Mouse (Mus musculus) midbrain, embryonic 14.5 days (tissue): ENCODE measurements around the gene Hbq1b. TPM values are rescaled to one million over a fixed set of nuclear protein-coding genes. Genes with fewer than 3 reads are reported as not detected.

Experiments
- polyA plus RNA-seq: library from polyadenylated mRNA; unstranded; fragments of >200 nt; fragmentation: Nextera tagmentation; extraction: Ambion mirVana; gene quantifications from 2 replicates; pipeline ENCODE4 v1.2.1, GENCODE M21; 2014

The Hbq1b gene
- polyA plus RNA-seq, 1 experiment from 2014 or later: not detected

Other genes starting within 250 kb of the Hbq1b start
- gene Il9r, start 86.7 kb upstream of the Hbq1b start, polyA plus RNA-seq: not detected in 2 replicates
- 46.7 and 54.9 TPM in 2 replicates for gene Snrnp25, start 81.5 kb upstream of the Hbq1b start, polyA plus RNA-seq
- 15.3 and 17.5 TPM in 2 replicates for gene Rhbdf1, start 64.7 kb upstream of the Hbq1b start, polyA plus RNA-seq
- 37.4 and 37.7 TPM in 2 replicates for gene Mpg, start 60.5 kb upstream of the Hbq1b start, polyA plus RNA-seq
- gene Nprl3, start 19.3 kb upstream of the Hbq1b start, polyA plus RNA-seq: 33.6 and 36.9 TPM in 2 replicates
- gene Hba-x, start 10.6 kb upstream of the Hbq1b start, polyA plus RNA-seq: 29.1 and 77.0 TPM in 2 replicates
- gene Hba-a1, start 3.5 kb upstream of the Hbq1b start, polyA plus RNA-seq: 1,330 and 1,946 TPM in 2 replicates
- gene Hba-a2, start 9.5 kb downstream of the Hbq1b start, polyA plus RNA-seq: 3,589 and 5,155 TPM in 2 replicates
- gene Hbq1a, start 13.1 kb downstream of the Hbq1b start, polyA plus RNA-seq: 0.90 and 1.4 TPM in 2 replicates
- 22.7 and 25.4 TPM in 2 replicates for gene Sh3pxd2b, start 60.9 kb downstream of the Hbq1b start, polyA plus RNA-seq
- gene Ubtd2, start 168.4 kb downstream of the Hbq1b start, polyA plus RNA-seq: 57.0 and 63.8 TPM in 2 replicates
- gene Efcab9, start 245.1 kb downstream of the Hbq1b start, polyA plus RNA-seq: 0.47 TPM in 1 of 2 replicates, not detected in the other
- gene Stk10, start 246.3 kb downstream of the Hbq1b start, polyA plus RNA-seq: 1.4 and 1.6 TPM in 2 replicates